Mouse (Mus musculus): ENCODE measurements around the gene Dhx57. TPM values are rescaled to one million over a fixed set of nuclear protein-coding genes. Genes with fewer than 3 reads are reported as not detected.
"Not testable (repeated sequence)": the region's sequence is repeated elsewhere in the genome, so short reads cannot be mapped to it uniquely, and the experiment has no call there.

Gene Dhx57
- polyA plus RNA-seq, 1 experiment from 2014 or later: 29.9 TPM

DNA sequence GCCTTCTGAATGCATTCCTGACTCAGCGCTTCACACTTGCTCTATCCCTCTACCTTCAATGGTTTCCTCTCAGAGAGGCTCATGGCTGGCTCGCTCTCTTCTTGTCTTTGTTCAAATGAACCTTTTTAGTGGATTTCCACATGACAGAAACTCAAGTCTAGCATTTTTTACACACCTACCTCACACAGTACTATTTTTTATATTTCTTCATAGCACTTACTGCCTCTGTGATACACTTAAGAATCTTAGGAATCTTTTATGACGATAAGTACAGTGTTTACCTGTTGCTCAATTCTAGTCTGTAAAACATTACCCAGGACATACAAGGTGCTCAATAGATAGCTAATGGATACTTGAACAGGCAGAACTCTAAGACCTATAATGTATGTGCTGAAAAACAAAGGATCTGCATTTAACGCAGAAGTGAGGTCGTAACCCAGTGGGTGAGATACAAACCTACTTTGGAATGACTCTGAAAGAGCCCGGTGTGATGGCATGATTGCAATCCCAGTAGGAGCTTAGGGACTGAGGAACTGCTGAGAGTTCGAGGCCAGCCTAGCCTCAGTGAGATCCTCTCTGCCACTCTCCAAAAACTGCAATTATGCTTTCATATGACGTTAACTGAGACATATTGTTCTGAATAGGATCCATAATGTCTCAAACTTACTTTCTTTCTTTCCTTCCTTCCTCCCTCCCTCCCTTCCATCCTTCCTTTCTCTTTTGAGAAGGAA lies 10.8 kb downstream of the Dhx57 start:
- no peak for DNase-seq (ENCODE audit: low spot score)
- Histone ChIP-seq H3K36me3 (ENCODE audit: control insufficient read depth, insufficient read depth, low read length) (peaks cover 7% of the 10 kb centered on the region; the same call in 1 of the 2 replicates), H3K9me3 (ENCODE audit: control insufficient read depth, low read length) (no peaks in the 10 kb centered on the region), H3K4me1 (ENCODE audit: control insufficient read depth, insufficient read depth, low read length) (no peaks in the 10 kb centered on the region), H3K27ac (ENCODE audit: low read depth, low read length) (no peak overlapping the region), H3K4me3 (ENCODE audit: low read depth, low read length) (no peak overlapping the region), H3K27me3 (ENCODE audit: control insufficient read depth, insufficient read depth, low read length) (no peaks in the 10 kb centered on the region), H3K9ac (ENCODE audit: low read length) (no peak overlapping the region), H3K4me2 (ENCODE audit: low read depth) (no peak overlapping the region)
- ATAC-seq (ENCODE audit: insufficient read depth, low FRiP score, low TSS enrichment): no peak
- 84% methylated on average over 8 of the region's 8 CpGs for WGBS

DNA sequence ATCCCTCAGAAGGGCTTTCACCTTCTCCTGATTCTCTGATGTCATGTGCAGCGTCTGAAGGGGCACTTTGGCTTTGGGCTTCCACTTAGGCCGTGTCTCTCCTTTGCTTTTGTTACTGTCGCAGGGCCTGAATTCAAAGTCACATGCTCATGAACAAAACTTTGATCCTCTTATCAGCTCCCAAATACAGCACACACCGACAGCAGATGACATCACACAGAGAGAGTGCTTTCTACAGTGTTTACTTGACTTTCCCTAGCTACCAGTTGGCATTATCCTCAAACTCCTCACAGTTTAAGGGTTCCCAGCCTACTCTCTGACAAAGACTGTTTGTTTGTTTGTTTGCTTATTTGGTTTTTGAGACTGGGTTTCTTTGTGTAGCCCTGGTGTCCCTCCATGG lies 12.0 kb downstream of the Dhx57 start:
- H3K36me3 ChIP-seq (ENCODE audit: control insufficient read depth, insufficient read depth, low read length): peaks cover 7% of the 10 kb centered on the region; the same call in 1 of the 2 replicates
- WGBS: 91% methylated on average over 4 of the region's 4 CpGs

DNA sequence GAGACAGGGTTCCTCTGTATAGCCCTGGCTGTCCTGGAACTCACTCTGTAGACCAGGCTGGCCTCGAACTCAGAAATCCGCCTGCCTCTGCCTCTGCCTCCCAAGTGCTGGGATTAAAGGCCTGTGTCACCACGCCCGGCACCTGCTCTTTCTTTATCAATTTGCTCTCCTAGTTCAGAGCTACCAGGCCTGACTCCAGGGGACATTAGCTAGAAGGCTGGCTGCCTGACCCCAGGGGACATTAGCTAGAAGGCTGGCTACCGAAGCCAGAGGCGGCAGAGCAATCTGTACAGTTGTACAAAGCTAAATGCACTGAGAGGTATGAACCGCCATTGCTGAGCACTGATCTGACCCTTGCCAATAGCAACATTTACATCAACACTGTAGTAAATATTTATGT lies 19.7 kb downstream of the Dhx57 start:
- not testable (repeated sequence) for H3K27ac ChIP-seq (ENCODE audit: low read depth, low read length); H3K4me1 ChIP-seq (ENCODE audit: control insufficient read depth, insufficient read depth, low read length); H3K9ac ChIP-seq (ENCODE audit: low read length); H3K9me3 ChIP-seq (ENCODE audit: control insufficient read depth, low read length); DNase-seq (ENCODE audit: low spot score); H3K4me2 ChIP-seq (ENCODE audit: low read depth); H3K4me3 ChIP-seq (ENCODE audit: low read depth, low read length); ATAC-seq (ENCODE audit: insufficient read depth, low FRiP score, low TSS enrichment); H3K36me3 ChIP-seq (ENCODE audit: control insufficient read depth, insufficient read depth, low read length); H3K27me3 ChIP-seq (ENCODE audit: control insufficient read depth, insufficient read depth, low read length)
- 90% methylated on average over 7 of the region's 7 CpGs for WGBS

More for the DNA sequence above, 12.0 kb downstream of the Dhx57 start:
- no peak overlapping the region for H3K9ac ChIP-seq (ENCODE audit: low read length)
- no peak overlapping the region for H3K4me3 ChIP-seq (ENCODE audit: low read depth, low read length)
- no peaks in the 10 kb centered on the region for H3K4me1 ChIP-seq (ENCODE audit: control insufficient read depth, insufficient read depth, low read length)
- H3K9me3 ChIP-seq (ENCODE audit: control insufficient read depth, low read length): no peaks in the 10 kb centered on the region
- H3K4me2 ChIP-seq (ENCODE audit: low read depth): no peak overlapping the region
- ATAC-seq (ENCODE audit: insufficient read depth, low FRiP score, low TSS enrichment): no peak
- H3K27ac ChIP-seq (ENCODE audit: low read depth, low read length): no peak overlapping the region
- no peak for DNase-seq (ENCODE audit: low spot score)
- no peaks in the 10 kb centered on the region for H3K27me3 ChIP-seq (ENCODE audit: control insufficient read depth, insufficient read depth, low read length)

DNA sequence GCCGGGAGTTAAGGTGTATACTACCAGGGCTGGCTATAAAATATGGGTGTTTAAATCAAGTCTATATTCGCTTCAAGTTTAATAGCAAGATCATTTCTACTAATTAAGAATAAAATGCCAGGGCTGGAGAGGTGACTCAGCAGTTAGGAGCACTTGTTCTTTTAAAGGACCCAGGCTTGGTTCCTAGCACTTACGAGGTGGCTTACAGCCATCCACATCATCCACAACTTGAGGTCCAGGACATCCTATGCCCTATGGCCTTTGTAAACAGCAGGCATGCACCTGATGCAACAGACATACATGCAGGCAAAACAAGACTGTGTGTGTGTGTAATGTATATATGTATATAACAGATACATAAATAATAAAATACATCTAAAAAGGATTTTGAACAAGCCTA lies 22.1 kb downstream of the Dhx57 start:
- H3K36me3 ChIP-seq (ENCODE audit: control insufficient read depth, insufficient read depth, low read length): peaks cover 13% of the 10 kb centered on the region

DNA sequence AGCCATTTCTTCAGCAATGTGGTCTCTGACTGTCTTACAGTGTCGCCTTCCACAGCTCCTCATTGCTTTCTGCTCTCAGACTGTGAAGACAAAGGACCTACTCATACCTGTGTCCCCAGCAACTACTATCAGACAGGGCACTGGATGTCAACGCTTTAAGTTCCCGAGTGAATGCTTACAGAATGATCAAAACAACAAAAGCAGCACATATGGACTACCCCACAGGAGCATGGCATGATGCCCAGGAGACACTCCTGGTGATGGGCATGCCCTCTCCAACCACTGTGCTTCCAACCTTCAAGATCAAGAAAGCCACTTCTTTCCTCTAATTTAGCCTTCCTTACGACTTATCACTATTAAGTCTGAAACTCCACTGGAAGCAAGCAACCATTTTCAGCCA lies 23.2 kb downstream of the Dhx57 start:
- no peak overlapping the region for H3K4me3 ChIP-seq (ENCODE audit: low read depth, low read length)
- H3K9me3 ChIP-seq (ENCODE audit: control insufficient read depth, low read length): no peaks in the 10 kb centered on the region
- no peak for DNase-seq (ENCODE audit: low spot score)
- no peak overlapping the region for H3K9ac ChIP-seq (ENCODE audit: low read length)
- no peaks in the 10 kb centered on the region for H3K4me1 ChIP-seq (ENCODE audit: control insufficient read depth, insufficient read depth, low read length)
- no peak for ATAC-seq (ENCODE audit: insufficient read depth, low FRiP score, low TSS enrichment)
- WGBS: 94% methylated on average over 4 of the region's 4 CpGs
- H3K4me2 ChIP-seq (ENCODE audit: low read depth): no peak overlapping the region
- no peaks in the 10 kb centered on the region for H3K27me3 ChIP-seq (ENCODE audit: control insufficient read depth, insufficient read depth, low read length)
- no peak overlapping the region for H3K27ac ChIP-seq (ENCODE audit: low read depth, low read length)
- peaks cover 16% of the 10 kb centered on the region for H3K36me3 ChIP-seq (ENCODE audit: control insufficient read depth, insufficient read depth, low read length)

More for the DNA sequence above, 22.1 kb downstream of the Dhx57 start:
- no peak overlapping the region for H3K9ac ChIP-seq (ENCODE audit: low read length)
- H3K4me3 ChIP-seq (ENCODE audit: low read depth, low read length): no peak overlapping the region
- H3K27me3 ChIP-seq (ENCODE audit: control insufficient read depth, insufficient read depth, low read length): no peaks in the 10 kb centered on the region
- ATAC-seq (ENCODE audit: insufficient read depth, low FRiP score, low TSS enrichment) (no peak), DNase-seq (ENCODE audit: low spot score) (no peak)
- H3K4me1 ChIP-seq (ENCODE audit: control insufficient read depth, insufficient read depth, low read length): no peaks in the 10 kb centered on the region
- WGBS: 92% methylated on average over 3 of the region's 3 CpGs
- no peaks in the 10 kb centered on the region for H3K9me3 ChIP-seq (ENCODE audit: control insufficient read depth, low read length)
- H3K27ac ChIP-seq (ENCODE audit: low read depth, low read length): no peak overlapping the region
- H3K4me2 ChIP-seq (ENCODE audit: low read depth): no peak overlapping the region

DNA sequence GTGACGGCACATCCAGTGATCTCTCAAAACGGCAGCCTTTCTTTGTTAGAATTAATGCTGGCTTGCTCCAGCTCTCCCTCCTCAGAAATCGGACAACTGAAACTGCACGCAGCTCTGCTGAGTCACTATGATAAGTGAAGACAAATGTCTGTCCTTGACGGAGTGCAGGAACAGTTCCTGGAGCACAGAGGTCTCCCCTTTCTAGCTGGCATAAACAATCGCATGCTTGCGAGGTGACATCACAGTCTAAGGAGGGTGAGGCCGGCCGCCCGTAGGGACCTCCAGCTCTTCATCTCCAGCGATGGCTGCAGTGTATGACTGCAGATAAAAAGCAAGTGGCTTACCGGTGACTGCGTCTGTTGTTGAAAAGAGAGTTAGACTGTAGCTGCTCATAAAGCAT lies 35.1 kb downstream of the Dhx57 start:
- ATAC-seq (ENCODE audit: insufficient read depth, low FRiP score, low TSS enrichment) (no peak), DNase-seq (ENCODE audit: low spot score) (no peak)
- 81% methylated on average over 13 of the region's 13 CpGs for WGBS
- H3K4me1 ChIP-seq (ENCODE audit: control insufficient read depth, insufficient read depth, low read length): no peaks in the 10 kb centered on the region
- no peaks in the 10 kb centered on the region for H3K27me3 ChIP-seq (ENCODE audit: control insufficient read depth, insufficient read depth, low read length)
- H3K4me3 ChIP-seq (ENCODE audit: low read depth, low read length): no peak overlapping the region
- no peaks in the 10 kb centered on the region for H3K9me3 ChIP-seq (ENCODE audit: control insufficient read depth, low read length)
- H3K27ac ChIP-seq (ENCODE audit: low read depth, low read length): no peak overlapping the region
- no peak overlapping the region for H3K9ac ChIP-seq (ENCODE audit: low read length)
- no peak overlapping the region for H3K4me2 ChIP-seq (ENCODE audit: low read depth)
- peaks cover 21% of the 10 kb centered on the region for H3K36me3 ChIP-seq (ENCODE audit: control insufficient read depth, insufficient read depth, low read length)

DNA sequence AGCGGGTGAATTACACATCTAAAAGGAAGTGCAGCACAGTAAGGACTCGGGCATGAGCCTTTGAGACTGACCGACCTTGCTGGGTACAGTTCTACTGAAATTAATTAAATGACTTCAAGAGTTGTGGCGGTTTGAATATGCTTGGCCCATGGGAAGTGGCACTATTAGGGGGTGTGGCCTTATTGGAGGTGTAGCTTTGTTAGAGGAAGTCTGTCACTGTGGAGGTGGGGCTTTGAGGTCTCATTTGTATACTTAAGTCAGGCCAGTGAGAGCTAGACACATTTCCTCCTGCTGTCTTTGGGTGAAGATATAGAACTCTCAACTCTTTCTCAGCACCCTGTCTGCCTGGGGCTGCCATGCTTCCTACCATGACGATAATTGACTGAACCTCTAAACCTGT lies 35.9 kb downstream of the Dhx57 start:
- WGBS: 95% methylated on average over 5 of the region's 5 CpGs
- H3K36me3 ChIP-seq (ENCODE audit: control insufficient read depth, insufficient read depth, low read length): peaks cover 28% of the 10 kb centered on the region
- no peak overlapping the region for H3K4me2 ChIP-seq (ENCODE audit: low read depth)
- no peaks in the 10 kb centered on the region for H3K27me3 ChIP-seq (ENCODE audit: control insufficient read depth, insufficient read depth, low read length)
- DNase-seq (ENCODE audit: low spot score) (no peak), ATAC-seq (ENCODE audit: insufficient read depth, low FRiP score, low TSS enrichment) (no peak)
- H3K9ac ChIP-seq (ENCODE audit: low read length): no peak overlapping the region
- H3K9me3 ChIP-seq (ENCODE audit: control insufficient read depth, low read length): no peaks in the 10 kb centered on the region
- no peak overlapping the region for H3K4me3 ChIP-seq (ENCODE audit: low read depth, low read length)
- no peaks in the 10 kb centered on the region for H3K4me1 ChIP-seq (ENCODE audit: control insufficient read depth, insufficient read depth, low read length)
- H3K27ac ChIP-seq (ENCODE audit: low read depth, low read length): no peak overlapping the region

DNA sequence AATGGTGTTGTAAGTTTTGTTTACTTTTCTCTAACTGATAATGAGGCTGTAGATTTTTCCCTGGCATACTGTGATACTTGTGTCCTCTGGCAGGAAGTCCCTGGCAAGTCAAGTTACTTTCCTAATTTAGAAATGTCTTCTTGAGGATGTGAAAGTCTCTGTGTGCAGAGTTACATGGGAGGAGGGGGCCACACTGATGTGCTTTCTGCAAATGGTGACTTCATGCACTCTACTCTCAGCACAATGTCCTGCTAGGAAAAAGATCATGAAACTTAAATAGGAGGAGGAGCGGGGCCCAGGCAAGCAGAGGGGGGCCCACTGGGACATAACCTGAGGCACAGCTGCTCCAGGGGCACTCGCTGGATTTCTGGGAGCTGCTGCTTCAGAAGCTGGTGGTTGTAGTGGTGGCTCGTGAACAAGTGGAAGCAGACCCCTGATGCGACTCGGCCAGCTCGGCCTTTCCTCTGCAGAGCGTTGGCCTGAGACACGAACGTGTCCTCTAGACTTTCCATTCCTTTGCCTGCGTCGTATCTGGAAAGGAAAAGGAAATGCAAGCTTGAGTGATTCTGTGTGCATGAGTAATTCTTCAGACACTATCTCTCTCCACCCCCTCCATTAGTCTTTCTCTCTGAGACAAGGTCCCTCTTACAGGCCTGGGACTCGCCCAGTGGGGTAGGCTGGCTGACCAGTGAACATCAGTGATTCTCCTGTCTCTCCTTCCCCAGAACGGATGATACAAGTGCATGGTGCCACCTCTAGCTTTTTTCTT lies 37.3 kb downstream of the Dhx57 start:
- Histone ChIP-seq H3K36me3 (ENCODE audit: control insufficient read depth, insufficient read depth, low read length) (peaks cover 32% of the 10 kb centered on the region), H3K4me3 (ENCODE audit: low read depth, low read length) (no peak overlapping the region), H3K4me1 (ENCODE audit: control insufficient read depth, insufficient read depth, low read length) (no peaks in the 10 kb centered on the region), H3K9ac (ENCODE audit: low read length) (no peak overlapping the region), H3K4me2 (ENCODE audit: low read depth) (no peak overlapping the region), H3K27me3 (ENCODE audit: control insufficient read depth, insufficient read depth, low read length) (no peaks in the 10 kb centered on the region), H3K27ac (ENCODE audit: low read depth, low read length) (no peak overlapping the region), H3K9me3 (ENCODE audit: control insufficient read depth, low read length) (no peaks in the 10 kb centered on the region)
- 89% methylated on average over 13 of the region's 13 CpGs for WGBS
- DNase-seq (ENCODE audit: low spot score): no peak
- ATAC-seq (ENCODE audit: insufficient read depth, low FRiP score, low TSS enrichment): no peak

DNA sequence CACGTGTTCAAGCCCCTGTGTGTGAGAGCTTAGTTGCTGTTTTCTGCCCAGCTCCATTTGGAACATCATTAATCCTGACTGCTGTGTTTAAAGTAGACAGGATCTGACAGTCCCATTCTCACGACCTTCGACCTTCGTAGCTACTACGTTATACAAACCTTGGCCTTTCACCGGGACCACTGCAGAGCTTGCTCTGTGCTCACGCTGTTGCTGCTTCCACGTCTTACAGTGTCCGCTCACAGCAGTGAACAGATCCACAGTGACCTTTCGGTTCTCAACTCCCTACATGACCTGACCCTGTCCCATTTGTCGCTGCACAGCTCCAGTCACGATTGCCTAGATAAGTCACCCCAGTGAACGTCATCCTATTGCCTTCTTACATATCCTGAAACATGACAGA lies 47.2 kb downstream of the Dhx57 start:
- no peak overlapping the region for H3K4me3 ChIP-seq (ENCODE audit: low read depth, low read length)
- no peak overlapping the region for H3K27ac ChIP-seq (ENCODE audit: low read depth, low read length)
- no peaks in the 10 kb centered on the region for H3K9me3 ChIP-seq (ENCODE audit: control insufficient read depth, low read length)
- H3K4me1 ChIP-seq (ENCODE audit: control insufficient read depth, insufficient read depth, low read length): no peaks in the 10 kb centered on the region
- 53% methylated on average over 13 of the region's 13 CpGs for WGBS
- ATAC-seq (ENCODE audit: insufficient read depth, low FRiP score, low TSS enrichment) (no peak), DNase-seq (ENCODE audit: low spot score) (no peak)
- no peaks in the 10 kb centered on the region for H3K27me3 ChIP-seq (ENCODE audit: control insufficient read depth, insufficient read depth, low read length)
- no peak overlapping the region for H3K9ac ChIP-seq (ENCODE audit: low read length)
- H3K36me3 ChIP-seq (ENCODE audit: control insufficient read depth, insufficient read depth, low read length): peaks cover 8% of the 10 kb centered on the region
- no peak overlapping the region for H3K4me2 ChIP-seq (ENCODE audit: low read depth)

Measured in neural tube, embryonic 11.5 days (tissue).